Mouse (Mus musculus): Measurements from ENCODE around the gene Rap1a.

Rap1a gene

DNA sequence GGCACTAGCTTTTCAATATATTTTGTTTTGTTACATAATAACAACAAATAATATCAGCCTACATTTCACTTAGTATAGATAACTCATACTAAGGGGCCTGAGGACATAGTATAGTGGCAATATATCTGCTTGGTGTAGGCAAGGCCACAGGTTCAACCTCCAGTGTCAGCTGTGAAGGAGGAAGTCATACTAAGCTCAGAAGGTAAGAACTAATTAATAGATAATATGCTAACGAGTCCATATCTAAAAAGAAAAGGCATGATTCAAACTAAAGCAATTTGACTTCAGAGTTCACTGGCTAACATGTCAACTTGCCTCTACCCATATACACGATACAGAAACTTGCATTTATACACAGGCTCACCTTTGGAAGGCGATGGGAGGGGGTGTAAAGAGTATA is 41.1 kb downstream of the Rap1a start:
- no peak for DNase-seq (ENCODE audit: low spot score)

DNA sequence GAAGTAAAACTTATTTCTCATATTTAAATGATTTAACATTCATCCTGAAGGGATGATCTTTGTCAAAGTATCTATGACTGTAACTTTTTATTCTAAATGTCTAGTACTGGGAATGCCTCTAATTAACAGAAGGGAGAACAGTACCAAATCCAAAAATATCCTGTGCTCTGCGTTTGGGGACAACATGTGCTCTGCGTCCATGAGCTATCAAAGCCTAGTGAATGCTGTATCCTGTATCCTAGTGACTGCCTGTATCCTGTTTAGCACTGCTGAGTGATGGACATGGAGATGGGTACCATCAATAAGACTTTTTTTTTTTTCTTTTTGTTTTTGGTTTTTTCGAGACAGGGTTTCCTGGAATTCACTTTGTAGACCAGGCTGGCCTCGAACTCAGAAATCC is 42.5 kb downstream of the Rap1a start:
- DNase-seq (ENCODE audit: low spot score) = no peak

DNA sequence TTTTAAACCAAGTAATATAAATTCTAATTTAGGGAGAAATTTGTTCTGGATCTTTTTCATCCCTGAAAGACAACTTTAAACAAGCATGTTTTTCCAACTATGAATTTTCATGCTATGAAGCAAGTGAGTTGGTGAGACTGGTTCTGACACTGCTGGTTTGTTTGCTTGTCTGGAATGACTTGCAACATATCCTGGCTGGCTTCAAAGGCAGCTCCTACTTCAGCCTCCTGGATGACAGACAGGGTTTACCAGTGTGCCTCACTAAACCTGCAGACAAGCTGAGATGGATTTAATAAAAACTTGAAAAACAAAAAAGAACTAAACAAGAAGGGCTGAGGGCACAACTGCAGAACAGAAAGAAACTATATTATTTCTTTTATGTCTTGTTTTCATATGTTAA is 43.0 kb downstream of the Rap1a start:
- DNase-seq (ENCODE audit: low spot score) = no peak

DNA sequence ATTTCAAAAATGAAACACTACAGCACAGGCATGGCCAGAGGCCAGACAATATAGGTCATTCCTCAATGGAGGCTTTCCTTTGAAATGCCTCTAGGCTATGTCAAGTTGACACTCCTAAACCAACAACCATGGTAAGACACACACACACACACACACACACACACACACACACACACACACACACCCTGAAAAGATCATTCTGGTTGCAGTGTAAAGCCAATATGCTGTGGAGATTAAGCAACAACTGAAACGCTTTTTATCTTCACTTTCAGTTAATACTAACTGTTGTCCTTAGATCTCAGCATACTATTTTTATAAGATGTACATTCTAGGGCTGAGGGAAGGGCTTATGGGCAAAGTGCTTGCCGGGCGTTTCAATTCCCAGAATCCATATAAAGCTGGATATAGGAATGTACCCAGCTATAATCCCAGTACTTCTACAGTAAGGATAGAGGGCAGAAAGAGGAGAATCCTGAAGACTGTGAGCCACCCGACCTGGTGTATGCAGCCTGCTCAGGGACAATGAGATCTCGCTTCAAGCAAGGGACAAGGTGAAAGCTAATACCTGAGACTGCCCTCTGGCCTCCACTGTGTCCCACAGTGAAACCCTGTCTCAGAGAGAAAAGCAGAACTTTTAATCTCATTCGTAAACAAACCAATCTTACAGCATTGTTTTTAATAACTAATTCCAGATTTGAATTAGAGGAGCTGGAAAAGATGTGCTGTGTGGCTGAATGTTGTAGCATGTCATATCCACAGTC is 43.6 kb downstream of the Rap1a start:
- DNase-seq (ENCODE audit: low spot score) = no peak

- no peak for DNase-seq (ENCODE audit: low spot score)
Observed at GRCm38 (mm10) chr3:105756505-105756904, 44.6 kb downstream of the Rap1a start.

GRCm38 (mm10) chr3:105755123-105755522 is 46.0 kb downstream of the Rap1a start:
- no peak for DNase-seq (ENCODE audit: low spot score)

- no peak for DNase-seq (ENCODE audit: low spot score)
Observed at GRCm38 (mm10) chr3:105754184-105754583, 47.0 kb downstream of the Rap1a start.

DNA sequence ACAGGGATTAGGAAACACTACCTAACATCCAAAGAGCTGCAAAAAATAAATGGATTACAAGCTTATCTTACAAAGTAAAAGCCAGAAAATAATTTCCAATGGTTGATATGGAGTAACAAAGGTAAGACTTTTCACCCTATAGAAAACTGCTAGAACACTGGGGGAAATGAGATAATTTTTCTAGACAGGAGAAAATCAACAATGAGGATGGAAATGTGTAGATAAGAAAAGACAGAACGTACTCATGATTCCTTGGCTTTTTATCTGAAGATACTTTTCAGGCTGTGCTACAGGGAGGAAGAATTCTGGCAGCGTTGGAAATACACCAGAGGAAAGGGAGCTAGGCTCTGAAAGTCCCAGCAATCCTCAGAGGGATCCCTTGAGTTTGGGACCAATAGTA is 50.3 kb downstream of the Rap1a start:
- no peak for DNase-seq (ENCODE audit: low spot score)

DNA sequence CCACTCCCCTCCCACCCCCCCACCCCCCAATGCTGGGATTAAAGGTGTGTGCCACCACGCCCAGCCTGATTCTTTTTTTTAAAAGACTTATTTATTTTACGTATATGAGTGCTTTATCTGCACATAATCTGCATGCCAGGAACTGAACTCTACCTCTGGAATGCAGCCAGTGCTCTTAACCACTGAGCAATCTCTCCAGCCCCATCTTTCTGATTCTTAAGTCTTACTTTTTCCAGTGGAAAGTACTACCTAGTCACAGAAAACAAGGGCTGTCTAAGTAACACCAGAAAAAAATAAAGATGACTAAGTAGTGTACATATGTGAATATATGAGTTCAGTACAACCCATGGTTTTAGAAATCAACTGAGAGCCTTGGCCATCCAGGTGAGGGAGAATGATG is 54.6 kb downstream of the Rap1a start:
- DNase-seq (ENCODE audit: low spot score) = no peak

GRCm38 (mm10) chr3:105737666-105738065 is 63.5 kb downstream of the Rap1a start:
- DNase-seq (ENCODE audit: low spot score) = no peak

GRCm38 (mm10) chr3:105737070-105737469 is 64.1 kb downstream of the Rap1a start:
- DNase-seq (ENCODE audit: low spot score) = no peak

- no peak for DNase-seq (ENCODE audit: low spot score)
Observed at GRCm38 (mm10) chr3:105736148-105736547, 65.0 kb downstream of the Rap1a start.

DNA sequence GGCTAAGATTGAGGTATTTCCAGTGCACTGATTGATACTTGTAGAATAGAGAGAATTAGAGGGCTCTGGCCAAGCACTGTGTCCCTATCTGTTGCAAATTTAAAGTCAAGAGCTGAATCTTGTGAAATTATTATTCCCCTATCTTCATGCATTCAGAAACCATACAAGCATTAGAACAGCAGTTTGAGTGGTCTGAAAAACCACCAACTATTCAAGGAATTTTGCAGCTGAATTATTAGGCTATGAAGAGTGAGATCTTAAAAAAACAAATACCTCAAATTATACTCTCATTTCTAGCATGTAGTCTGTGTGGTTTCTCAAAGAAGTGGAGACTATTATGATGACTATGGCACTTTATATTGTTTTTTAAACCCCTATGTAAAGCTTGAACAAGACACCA is 65.9 kb downstream of the Rap1a start:
- DNase-seq (ENCODE audit: low spot score) = no peak

- DNase-seq (ENCODE audit: low spot score) = no peak
Observed at GRCm38 (mm10) chr3:105733538-105733937, 67.6 kb downstream of the Rap1a start.

DNA sequence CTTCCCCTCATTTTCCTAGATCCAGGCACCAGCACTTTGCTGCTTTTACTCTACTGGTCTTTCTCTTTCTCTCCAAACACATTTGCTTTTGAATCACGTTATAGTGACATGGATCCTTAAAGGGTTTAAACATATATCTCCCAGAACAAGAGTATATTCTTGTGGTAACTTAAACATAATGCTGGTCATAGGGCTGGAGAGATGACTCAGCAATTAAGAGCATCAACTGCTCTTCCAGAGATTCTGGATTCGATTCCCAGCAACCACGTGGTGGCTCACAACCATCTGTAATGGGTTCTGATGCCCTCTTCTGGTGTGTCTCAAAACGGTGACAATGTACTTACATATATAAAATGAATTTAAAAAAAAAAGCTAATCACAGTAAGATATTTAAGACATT is 68.8 kb downstream of the Rap1a start:
- no peak for DNase-seq (ENCODE audit: low spot score)

GRCm38 (mm10) chr3:105726037-105726436 is 75.1 kb downstream of the Rap1a start:
- no peak for DNase-seq (ENCODE audit: low spot score)

- DNase-seq (ENCODE audit: low spot score) = no peak
Observed at GRCm38 (mm10) chr3:105722510-105722909, 78.6 kb downstream of the Rap1a start.

DNA sequence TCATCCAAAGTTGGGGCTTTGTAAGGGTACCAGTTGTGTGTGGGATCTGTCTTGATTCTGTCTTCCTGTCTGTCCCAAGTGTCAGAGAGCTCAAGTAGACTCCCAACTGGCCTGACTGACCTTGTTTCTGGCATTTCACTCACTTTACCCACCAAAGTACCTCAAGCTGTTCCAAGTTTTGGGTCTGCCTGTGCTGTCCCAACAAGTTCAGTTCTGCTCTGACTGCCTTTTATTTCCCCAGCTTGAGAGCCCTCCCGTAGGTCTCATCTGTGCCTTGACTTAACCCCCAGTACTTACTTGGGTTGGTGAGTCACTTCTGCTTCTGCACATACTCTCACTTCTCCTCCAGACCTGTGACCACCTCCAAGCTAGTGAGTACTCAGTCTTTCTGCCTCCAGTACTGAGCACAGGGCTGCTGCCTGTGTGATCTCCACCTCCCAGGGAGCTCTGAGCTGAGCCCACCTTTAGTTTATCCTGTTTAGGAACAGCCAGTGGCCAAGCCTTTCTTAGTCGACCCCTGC is 79.4 kb downstream of the Rap1a start:
- no peak for DNase-seq (ENCODE audit: low spot score)

GRCm38 (mm10) chr3:105720514-105720913 is 80.6 kb downstream of the Rap1a start:
- no peak for DNase-seq (ENCODE audit: low spot score)

DNA sequence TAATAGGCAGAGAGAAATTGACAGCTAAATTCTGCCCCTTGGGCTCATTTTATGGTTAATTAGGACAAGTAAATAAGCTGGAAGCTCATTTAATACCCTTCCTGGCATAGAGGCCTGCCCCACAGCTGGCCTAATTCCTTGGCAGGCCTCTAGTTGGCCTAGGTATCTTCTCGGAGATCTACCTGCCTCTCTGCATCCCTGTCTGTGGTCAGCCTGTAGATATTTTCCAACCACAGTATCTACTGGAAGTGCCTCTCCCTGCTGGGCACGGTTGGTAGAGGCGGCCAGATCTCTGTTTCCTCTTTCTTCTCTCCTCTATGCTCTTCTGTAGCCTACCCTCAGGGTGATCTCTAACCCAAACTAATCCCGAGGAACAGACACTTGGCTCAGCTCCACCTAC is 81.2 kb downstream of the Rap1a start:
- no peak for DNase-seq (ENCODE audit: low spot score)

DNA sequence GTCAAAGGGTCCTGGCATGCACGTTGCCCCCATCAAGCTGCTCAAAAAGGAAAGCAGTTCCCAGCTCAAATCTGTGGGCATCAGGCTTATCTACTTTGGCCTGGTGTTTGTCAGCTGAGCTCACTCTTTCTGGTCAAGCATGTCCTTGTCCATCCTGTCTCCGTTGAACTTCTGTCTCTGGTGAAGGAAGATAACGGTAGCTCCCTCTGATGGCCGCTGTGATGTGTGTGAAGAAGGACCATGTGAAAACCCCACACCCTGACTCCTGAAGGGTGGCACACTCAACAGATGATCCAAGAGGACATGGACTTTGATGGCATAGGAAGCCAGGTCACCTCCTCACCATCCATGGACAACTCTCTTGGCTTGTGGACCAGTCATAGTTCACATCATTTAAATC is 82.4 kb downstream of the Rap1a start:
- DNase-seq (ENCODE audit: low spot score) = no peak

GRCm38 (mm10) chr3:105717856-105718555 is 83.1 kb downstream of the Rap1a start:
- DNase-seq (ENCODE audit: low spot score) = no peak

DNA sequence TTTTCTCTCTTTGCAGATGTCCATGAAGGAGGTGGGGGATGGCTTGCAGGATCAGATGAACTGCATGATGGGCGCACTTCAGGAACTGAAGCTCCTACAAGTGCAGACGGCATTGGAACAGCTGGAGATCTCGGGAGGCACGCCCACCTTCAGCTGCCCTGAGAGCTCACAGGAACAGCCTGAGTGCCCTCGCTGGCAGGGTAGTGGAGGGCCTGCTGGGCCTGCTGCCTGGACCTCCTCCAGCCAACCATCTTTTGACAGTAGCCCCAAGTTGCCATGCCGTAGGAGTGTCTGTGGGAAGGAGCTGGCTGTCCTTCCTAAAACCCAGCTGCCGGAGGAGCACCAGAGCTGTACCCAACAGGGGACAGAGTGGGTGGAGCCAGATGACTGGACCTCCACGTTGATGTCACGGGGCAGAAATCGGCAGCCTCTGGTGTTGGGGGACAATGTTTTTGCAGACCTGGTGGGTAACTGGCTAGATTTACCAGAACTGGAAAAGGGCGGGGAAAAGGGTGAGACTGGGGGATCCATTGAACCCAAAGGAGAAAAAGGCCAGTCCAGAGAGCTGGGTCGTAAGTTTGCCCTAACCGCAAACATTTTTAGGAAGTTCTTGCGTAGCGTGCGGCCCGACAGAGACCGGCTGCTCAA is 84.7 kb downstream of the Rap1a start:
- DNase-seq (ENCODE audit: low spot score) = no peak
